Mouse (Mus musculus) liver, embryonic 14.5 days (tissue): ENCODE data around the gene Gm17428.

Experiments
- CTCF ChIP-seq: IDR thresholded peaks from 2 replicates; pipeline ENCODE4 v1.5.1; 2016; ENCODE audit warnings: antibody characterized with exemption, low read depth, control low read depth
- EP300 ChIP-seq: IDR thresholded peaks from 2 replicates; pipeline ENCODE4 v1.6.1; 2016; ENCODE audit warnings: antibody characterized with exemption, low read depth

- TF ChIP-seq CTCF (no peak), EP300 (no peak)
These were observed 21.9 kb downstream of the Gm17428 start for GRCm38 (mm10) chr14:54998680-54999079.
